18 mouse cellular contexts compared by ENCODE assay signal in genomic region chr10:90974084-90974483, GRCm38 (mm10).
"Had no signal": no experiment of that assay in that cellular context is flagged by ENCODE, and none has a peak within 500 bp of the region (broad histone marks: within the 10 kb centered on the region; RNA-seq: fewer than 3 reads in every experiment).

No protein-coding gene starts in this region.

- DNase-seq: lung, adult 18-20 months; lung, embryonic 14.5 days; lung, postnatal 10 days; lung, postnatal 4 days; midbrain, embryonic 14.5 days; retina, postnatal 1 day; right cerebral cortex, adult 18-20 months; right cerebral cortex, postnatal 25 days; right cerebral cortex, postnatal 4 days; spleen, adult 18-20 months; thymus, adult 18-20 months; thymus, postnatal 14 days; thymus, postnatal 36 days had no signal

- H3K4me2 ChIP-seq: lung, embryonic 14.5 days; midbrain, embryonic 12.5 days; neural tube, embryonic 13.5 days; neural tube, embryonic 15.5 days had no signal

- H3K27ac ChIP-seq: midbrain, embryonic 12.5 days; neural tube, embryonic 13.5 days had no signal

- H3K36me3 ChIP-seq: midbrain, embryonic 12.5 days; neural tube, embryonic 13.5 days; neural tube, embryonic 15.5 days had no signal

- H3K4me3 ChIP-seq: midbrain, embryonic 12.5 days; myocyte; neural tube, embryonic 13.5 days; neural tube, embryonic 15.5 days had no signal

- H3K9ac ChIP-seq: lung, embryonic 14.5 days; midbrain, embryonic 12.5 days; neural tube, embryonic 13.5 days; neural tube, embryonic 15.5 days had no signal

- H3K9me3 ChIP-seq: midbrain, embryonic 12.5 days; neural tube, embryonic 13.5 days; neural tube, embryonic 15.5 days had no signal

- ATAC-seq: midbrain, embryonic 16.5 days had no signal
